Mouse (Mus musculus) forebrain, embryonic 16.5 days (tissue): ENCODE measurements at regions not wholly inside any gene's neighbourhood (a gene's known extent, or its start where the extent isn't known, plus 50 kb on each side); places are given as distances from the start of the nearest gene placed in this dataset.

Experiments
- ATAC-seq: fragments of 200-750 bp; cut with Nextera tagmentation; 2 replicates; pipeline ENCODE4 v1.8.0; 2017; ENCODE audit warnings: mild to moderate bottlenecking, moderate library complexity
- H3K27ac ChIP-seq: fragments of 300-500 bp; sonication (generic); 2 replicates; pipeline ENCODE4 v1.5.1; 2014; ENCODE audit warnings: low read length, control low read depth
- H3K27me3 ChIP-seq: fragments of 300-500 bp; sonication (generic); replicated peaks from 2 replicates; pipeline ENCODE4 v1.6.1; 2014; ENCODE audit warnings: low read length; ENCODE audit not compliant: control insufficient read depth, insufficient read depth
- H3K36me3 ChIP-seq: fragments of 300-500 bp; sonication (generic); 2 replicates; pipeline ENCODE4 v1.6.1; 2014; ENCODE audit not compliant: control insufficient read depth, insufficient read depth
- H3K4me1 ChIP-seq: fragments of 300-500 bp; sonication (generic); replicated peaks from 2 replicates; pipeline ENCODE4 v1.6.1; 2014; ENCODE audit warnings: low read length; ENCODE audit not compliant: control insufficient read depth, insufficient read depth
- H3K4me2 ChIP-seq: fragments of 300-500 bp; sonication (generic); 2 replicates; pipeline ENCODE4 v1.6.1; 2014; ENCODE audit warnings: mild to moderate bottlenecking, low read length, control low read depth
- H3K4me3 ChIP-seq: fragments of 300-500 bp; sonication (generic); replicated peaks from 2 replicates; pipeline ENCODE4 v1.5.1; 2014; ENCODE audit warnings: mild to moderate bottlenecking, low read length, control low read depth
- H3K9ac ChIP-seq: fragments of 300-500 bp; sonication (generic); replicated peaks from 2 replicates; pipeline ENCODE4 v1.6.1; 2014; ENCODE audit warnings: low read depth, low read length, control low read depth
- H3K9me3 ChIP-seq: fragments of 300-500 bp; sonication (generic); 2 replicates; pipeline ENCODE4 v1.6.1; 2016; ENCODE audit warnings: low read length; ENCODE audit not compliant: control insufficient read depth
- WGBS: fragments of 180-500 bp; shearing (Covaris S2); extraction: QIAGEN DNeasy Blood & Tissue Kit; methylation state at CpG from one replicate; pipeline ENCODE4 v1.1.7; 2014; 5-methylcytosine and 5-hydroxymethylcytosine counted together

GRCm38 (mm10) chr5:126105446-126105845, 573.9 kb downstream of the Tmem132b start:
- H3K27me3 ChIP-seq: no peaks in the 10 kb centered on the region
- no peak overlapping the region for H3K9ac ChIP-seq
- H3K4me1 ChIP-seq: no peaks in the 10 kb centered on the region
- no peak overlapping the region for H3K27ac ChIP-seq
- 94% methylated on average over 1 of the region's 1 CpGs for whole genome bisulfite sequencing
- H3K4me2 ChIP-seq: no peak overlapping the region
- H3K4me3 ChIP-seq: no peak overlapping the region
- ATAC-seq: no peak
- no peaks in the 10 kb centered on the region for H3K9me3 ChIP-seq
- no peaks in the 10 kb centered on the region for H3K36me3 ChIP-seq

GRCm38 (mm10) chr5:126107020-126107419, 575.4 kb downstream of the Tmem132b start:
- H3K4me3 ChIP-seq: no peak overlapping the region
- 83% methylated on average over 5 of the region's 5 CpGs for WGBS
- no peaks in the 10 kb centered on the region for H3K9me3 ChIP-seq
- no peak overlapping the region for H3K27ac ChIP-seq
- ATAC-seq: no peak
- no peaks in the 10 kb centered on the region for H3K4me1 ChIP-seq
- no peak overlapping the region for H3K9ac ChIP-seq
- H3K4me2 ChIP-seq: no peak overlapping the region
- no peaks in the 10 kb centered on the region for H3K36me3 ChIP-seq
- H3K27me3 ChIP-seq: no peaks in the 10 kb centered on the region

- H3K4me3 ChIP-seq: no peak overlapping the region
- H3K27me3 ChIP-seq: no peaks in the 10 kb centered on the region
- H3K9ac ChIP-seq: no peak overlapping the region
- no peaks in the 10 kb centered on the region for H3K4me1 ChIP-seq
- ATAC-seq: no peak
- no peak overlapping the region for H3K27ac ChIP-seq
- no peak overlapping the region for H3K4me2 ChIP-seq
- H3K9me3 ChIP-seq: no peaks in the 10 kb centered on the region
- 66% methylated on average over 3 of the region's 3 CpGs for WGBS
- H3K36me3 ChIP-seq: no peaks in the 10 kb centered on the region
Measured at GRCm38 (mm10) chr5:126108837-126109236, 577.3 kb downstream of the Tmem132b start.

- H3K4me2 ChIP-seq: no peak overlapping the region
Measured at GRCm38 (mm10) chr5:126117291-126117690, 585.7 kb downstream of the Tmem132b start.

GRCm38 (mm10) chr5:126117906-126118521, 586.4 kb downstream of the Tmem132b start:
- Histone ChIP-seq H3K4me2 (no peak overlapping the region), H3K27ac (no peak overlapping the region)
- 89% methylated on average over 5 of the region's 5 CpGs for WGBS

More at GRCm38 (mm10) chr5:126117291-126117690, 585.7 kb downstream of the Tmem132b start:
- Histone ChIP-seq H3K27me3 (no peaks in the 10 kb centered on the region), H3K36me3 (no peaks in the 10 kb centered on the region), H3K27ac (no peak overlapping the region), H3K9ac (no peak overlapping the region), H3K4me3 (no peak overlapping the region), H3K9me3 (no peaks in the 10 kb centered on the region), H3K4me1 (no peaks in the 10 kb centered on the region)
- 84% methylated on average over 2 of the region's 2 CpGs for WGBS
- no peak for ATAC-seq

GRCm38 (mm10) chr5:126118731-126119130, 587.2 kb downstream of the Tmem132b start:
- H3K4me3 ChIP-seq: no peak overlapping the region
- no peak overlapping the region for H3K4me2 ChIP-seq
- 58% methylated on average over 3 of the region's 3 CpGs for WGBS
- H3K36me3 ChIP-seq: no peaks in the 10 kb centered on the region
- no peaks in the 10 kb centered on the region for H3K27me3 ChIP-seq
- no peaks in the 10 kb centered on the region for H3K9me3 ChIP-seq
- no peaks in the 10 kb centered on the region for H3K4me1 ChIP-seq
- H3K27ac ChIP-seq: no peak overlapping the region
- H3K9ac ChIP-seq: no peak overlapping the region
- ATAC-seq: no peak

More at GRCm38 (mm10) chr5:126117906-126118521, 586.4 kb downstream of the Tmem132b start:
- no peaks in the 10 kb centered on the region for H3K4me1 ChIP-seq
- no peaks in the 10 kb centered on the region for H3K27me3 ChIP-seq
- H3K9ac ChIP-seq: no peak overlapping the region
- ATAC-seq: no peak
- no peaks in the 10 kb centered on the region for H3K36me3 ChIP-seq
- H3K4me3 ChIP-seq: no peak overlapping the region
- H3K9me3 ChIP-seq: no peaks in the 10 kb centered on the region

GRCm38 (mm10) chr5:126123216-126123615, 591.6 kb downstream of the Tmem132b start:
- Histone ChIP-seq H3K4me2 (no peak overlapping the region), H3K4me1 (0 out of 2 replicates have a peak, but pooled peaks cover 3% of the 10 kb centered on the region), H3K27me3 (no peaks in the 10 kb centered on the region), H3K27ac (no peak overlapping the region), H3K4me3 (no peak overlapping the region), H3K9ac (no peak overlapping the region), H3K36me3 (no peaks in the 10 kb centered on the region), H3K9me3 (no peaks in the 10 kb centered on the region)
- no peak for ATAC-seq
- 71% methylated on average over 9 of the region's 9 CpGs for WGBS

- no peak overlapping the region for H3K4me2 ChIP-seq
- no peak overlapping the region for H3K9ac ChIP-seq
- H3K27me3 ChIP-seq: no peaks in the 10 kb centered on the region
- H3K27ac ChIP-seq: no peak overlapping the region
- 0 out of 2 replicates have a peak, but pooled peaks cover 3% of the 10 kb centered on the region for H3K4me1 ChIP-seq
- ATAC-seq: no peak
- no peaks in the 10 kb centered on the region for H3K36me3 ChIP-seq
- no peaks in the 10 kb centered on the region for H3K9me3 ChIP-seq
- no peak overlapping the region for H3K4me3 ChIP-seq
- 7% methylated on average over 6 of the region's 6 CpGs for WGBS
Measured at GRCm38 (mm10) chr5:126127486-126127885, 595.9 kb downstream of the Tmem132b start.

GRCm38 (mm10) chr5:126148908-126149307, 617.3 kb downstream of the Tmem132b start:
- WGBS: 98% methylated on average over 2 of the region's 2 CpGs
- H3K9ac ChIP-seq: no peak overlapping the region
- H3K36me3 ChIP-seq: no peaks in the 10 kb centered on the region
- H3K4me3 ChIP-seq: no peak overlapping the region
- no peaks in the 10 kb centered on the region for H3K9me3 ChIP-seq
- ATAC-seq: no peak
- no peak overlapping the region for H3K27ac ChIP-seq
- H3K4me1 ChIP-seq: no peaks in the 10 kb centered on the region
- no peak overlapping the region for H3K4me2 ChIP-seq
- H3K27me3 ChIP-seq: no peaks in the 10 kb centered on the region
